Mouse (Mus musculus) adrenal gland, postnatal 4 days (tissue): ENCODE measurements at regions not wholly inside any gene's neighbourhood (a gene's known extent, or its start where the extent isn't known, plus 50 kb on each side); places are given as distances from the start of the nearest gene placed in this dataset.

Source experiments
- DNase-seq, 2 experiments: peaks; one replicate each; pipeline ENCODE4 v3.0.0; 2021 to 2022; ENCODE audit warnings: low spot score in 2 of 2, mixed read lengths in 2 of 2

DNA sequence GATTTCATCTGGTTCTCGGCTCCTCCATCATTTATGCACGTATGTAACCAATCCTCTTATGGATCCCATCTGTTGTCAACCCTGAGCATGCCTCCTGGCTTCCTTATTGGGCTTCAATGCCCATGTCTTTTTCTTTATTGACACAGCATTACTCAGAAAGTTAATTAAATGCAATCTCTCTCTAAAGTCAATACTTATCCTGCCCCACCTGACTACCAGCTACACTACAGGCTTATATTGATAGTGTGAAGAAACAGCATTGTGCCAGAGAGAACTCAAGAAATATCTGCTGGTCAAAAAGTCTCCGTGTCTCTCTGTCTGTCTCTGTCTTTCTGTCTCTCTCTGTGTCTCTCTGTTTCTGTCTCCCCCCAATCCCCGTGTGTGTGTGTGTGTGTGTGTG is 194.7 kb upstream of the Rfx3 start:
- DNase-seq = no peak

DNA sequence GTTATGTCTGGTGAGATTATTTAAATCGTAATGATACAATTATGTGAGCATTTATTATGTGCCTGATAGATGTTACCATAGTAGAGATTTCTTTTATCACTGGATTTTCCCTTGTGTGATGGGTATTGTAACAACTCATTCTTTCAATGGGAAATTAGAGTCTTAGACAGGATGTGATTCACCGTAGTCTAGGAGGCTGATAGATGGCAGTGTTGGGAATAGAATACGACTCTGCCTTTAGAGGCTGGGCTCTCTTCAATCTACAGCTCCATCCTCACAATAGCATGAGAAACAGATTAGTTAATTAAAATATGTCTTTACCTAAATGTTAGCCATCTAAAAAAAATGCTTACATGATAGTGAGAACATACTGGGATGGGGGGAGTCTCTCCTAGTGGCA is 192.8 kb upstream of the Rfx3 start:
- DNase-seq = no peak

DNA sequence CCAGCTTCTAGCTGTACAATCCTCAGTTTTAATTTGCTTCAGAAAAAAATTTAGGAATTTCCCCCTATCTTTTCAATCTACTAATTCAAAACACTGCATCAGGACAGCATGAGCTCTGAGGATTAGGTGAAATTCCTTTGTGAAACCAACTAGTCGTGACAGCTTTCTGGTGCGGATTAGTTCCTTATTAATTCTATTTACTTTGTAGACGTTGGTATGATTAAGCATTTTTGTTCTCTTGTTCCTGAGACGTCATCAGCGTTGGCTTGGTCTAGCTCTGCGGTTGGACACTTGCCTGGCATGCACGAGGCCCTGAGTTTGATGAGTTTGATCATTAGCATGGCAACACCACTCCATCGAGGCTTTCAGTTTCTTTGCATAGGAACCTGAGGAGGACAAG is 188.4 kb upstream of the Rfx3 start:
- no peak for DNase-seq

GRCm38 (mm10) chr19:28196881-28197280 is 185.9 kb upstream of the Rfx3 start:
- no peak for DNase-seq

DNA sequence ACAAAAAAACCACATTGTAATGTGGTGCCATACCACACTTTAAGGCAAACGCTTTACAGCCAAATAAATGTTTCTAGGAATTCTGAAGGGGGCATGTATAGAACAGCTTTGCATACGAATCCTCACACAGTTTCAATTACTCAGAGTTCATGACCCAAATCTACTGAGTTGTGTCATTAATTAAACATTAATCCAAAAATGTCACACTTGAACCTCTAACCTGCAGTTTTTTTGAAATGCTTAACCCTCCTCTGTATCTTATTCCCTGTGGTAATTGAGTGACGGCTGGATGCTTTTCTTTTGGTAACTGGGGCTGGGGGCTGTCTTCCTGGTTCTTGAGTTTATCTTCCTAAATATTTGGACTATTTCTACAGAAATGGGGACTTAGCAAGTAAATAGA is 181.3 kb upstream of the Rfx3 start:
- DNase-seq = no peak

- DNase-seq = no peak
Measured at GRCm38 (mm10) chr19:28191428-28192116, 180.6 kb upstream of the Rfx3 start.

GRCm38 (mm10) chr19:28190250-28190649 is 179.3 kb upstream of the Rfx3 start:
- DNase-seq = no peak

DNA sequence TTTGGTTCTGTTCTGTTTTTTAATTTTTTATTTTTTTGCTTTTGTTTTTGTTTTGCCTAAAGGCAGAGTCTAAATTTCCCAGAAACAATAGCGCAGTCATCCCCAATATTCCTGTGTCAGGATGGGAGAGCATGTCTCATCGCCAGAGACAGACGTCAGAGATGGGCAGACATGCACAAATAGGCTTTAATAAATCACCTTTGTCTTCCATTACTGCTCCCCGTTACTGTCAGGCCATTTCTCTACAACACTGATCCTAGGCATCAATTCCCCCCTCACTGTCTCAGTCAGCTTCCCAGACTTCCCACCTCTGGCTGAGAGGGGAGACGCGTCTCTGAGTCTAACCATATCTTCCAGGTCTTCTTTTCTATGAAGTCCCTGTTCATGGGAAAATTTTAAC is 177.4 kb upstream of the Rfx3 start:
- no peak for DNase-seq

DNA sequence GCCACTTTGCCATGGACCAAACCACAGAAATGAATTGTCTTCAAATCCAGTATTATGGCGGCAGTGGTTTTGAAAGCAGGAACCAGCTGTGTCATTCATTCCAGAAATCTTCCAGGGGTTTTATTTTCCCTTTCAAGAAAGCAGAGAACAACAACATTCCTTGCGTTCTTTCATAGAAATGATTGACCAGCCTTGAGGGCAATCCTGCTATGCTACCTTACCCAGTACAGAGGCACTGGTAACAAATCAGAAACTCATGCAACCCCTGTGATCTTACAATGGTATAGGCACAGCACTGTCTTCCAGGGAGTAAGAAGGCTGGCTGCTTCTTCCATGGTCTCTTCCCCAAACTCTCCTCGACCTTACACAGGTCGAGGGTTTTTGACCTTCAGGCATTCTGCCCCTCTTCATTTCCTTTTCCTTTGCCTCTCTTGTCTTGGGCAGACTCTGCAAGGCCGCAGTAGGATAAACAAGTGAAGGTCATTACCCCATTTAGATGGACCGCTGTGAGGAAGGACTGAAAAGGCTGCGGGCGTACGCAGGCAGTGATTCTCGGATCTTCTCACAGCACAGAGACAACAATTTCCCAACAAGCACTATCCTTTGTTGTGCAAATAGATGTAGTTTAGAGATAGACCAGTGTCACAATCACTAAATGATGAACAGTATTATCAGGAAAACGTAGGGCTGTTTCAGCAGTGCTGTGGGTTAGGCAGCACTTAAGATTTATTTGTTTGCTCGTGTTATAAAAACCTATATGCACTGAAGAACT is 171.6 kb upstream of the Rfx3 start:
- DNase-seq = no peak

DNA sequence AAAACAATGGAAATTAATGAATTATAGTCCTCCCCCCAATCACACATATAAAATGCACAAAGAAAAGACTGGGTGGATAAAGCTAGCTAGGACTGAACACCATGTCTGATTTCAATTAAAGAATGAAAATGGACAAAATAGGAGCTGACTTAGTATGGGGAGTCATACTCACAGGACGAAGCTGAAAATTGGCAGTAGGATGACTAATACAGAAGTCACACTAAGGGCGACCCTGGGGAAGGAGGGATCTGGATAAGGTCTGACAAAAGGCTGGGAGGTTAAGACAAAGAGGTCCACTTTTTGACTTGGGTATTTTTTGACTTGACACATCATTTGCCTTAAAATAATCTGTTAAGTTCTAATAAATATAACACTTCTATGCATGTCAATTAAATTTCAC is 170.2 kb upstream of the Rfx3 start:
- DNase-seq = no peak

DNA sequence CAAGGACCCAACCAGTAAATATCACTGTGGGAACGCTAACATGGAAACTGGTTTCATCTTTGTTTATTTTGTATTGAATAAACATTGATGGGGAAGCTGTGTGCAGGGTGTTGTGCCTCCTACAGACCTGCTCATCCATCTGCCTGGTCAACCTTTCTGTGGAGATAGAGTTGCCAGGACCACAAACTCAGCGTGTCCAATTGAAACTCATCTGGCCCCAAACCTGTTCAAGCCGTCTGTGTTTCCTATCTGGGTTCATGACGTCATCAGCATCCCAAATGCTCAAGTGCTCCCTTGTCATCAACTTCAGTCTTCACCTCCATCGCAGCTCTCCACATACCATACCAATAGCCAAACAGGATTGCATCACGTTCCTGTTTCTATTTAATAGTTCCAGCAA is 167.1 kb upstream of the Rfx3 start:
- no peak for DNase-seq

DNA sequence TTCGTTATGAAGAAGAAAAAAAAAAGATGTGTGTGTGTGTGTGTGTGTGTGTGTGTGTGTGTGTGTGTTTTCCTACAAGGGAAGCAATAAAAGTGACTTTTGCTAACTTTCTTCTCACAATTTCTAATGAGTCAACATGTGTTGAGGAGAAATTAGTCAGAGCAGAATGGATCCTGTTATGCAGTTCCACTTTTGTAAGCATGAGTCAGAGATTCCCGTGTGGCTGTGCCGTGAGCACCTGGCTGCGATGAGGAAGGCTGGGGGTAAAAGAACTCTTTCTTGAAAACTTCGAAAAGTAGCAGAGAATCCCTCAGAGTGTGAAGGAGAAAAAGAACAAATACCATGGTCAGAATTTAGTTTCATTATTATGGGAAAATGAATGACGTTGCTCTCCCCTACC is 165.9 kb upstream of the Rfx3 start:
- DNase-seq = no peak

GRCm38 (mm10) chr19:28171836-28172534 is 161.0 kb upstream of the Rfx3 start:
- DNase-seq = no peak

DNA sequence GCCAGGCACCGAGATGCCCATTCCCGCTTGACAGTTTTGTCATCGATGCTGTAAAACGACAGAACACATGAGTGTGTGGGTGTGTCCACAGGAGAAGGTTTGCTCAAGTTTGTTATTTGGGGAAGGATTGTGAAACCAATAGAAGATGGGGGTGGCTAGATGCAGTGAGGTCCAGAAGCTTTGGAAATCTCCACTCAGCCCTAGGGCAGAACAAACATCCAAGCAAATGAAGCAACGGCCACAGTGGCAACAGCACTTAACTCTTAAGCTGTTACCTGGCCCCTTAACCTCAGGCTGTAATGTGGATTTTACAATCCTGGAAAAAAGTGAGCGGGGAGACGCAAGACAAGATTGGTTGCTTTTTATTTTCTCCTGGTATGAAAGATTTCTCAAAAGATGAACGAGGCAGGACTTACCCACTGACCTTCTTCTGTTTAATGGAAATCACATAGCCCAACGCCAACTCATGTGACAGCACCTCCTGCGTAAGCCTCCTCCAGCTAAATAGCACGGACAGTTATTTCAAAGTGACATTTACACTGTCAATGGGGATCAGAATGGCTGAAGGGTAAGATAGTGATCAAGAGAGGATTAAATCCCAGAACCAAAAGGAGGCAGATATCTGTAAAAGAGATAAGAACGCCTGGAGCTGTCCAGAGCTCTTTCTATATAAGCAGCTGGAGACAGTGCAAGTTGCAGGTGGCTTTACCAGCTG is 156.6 kb upstream of the Rfx3 start:
- DNase-seq = no peak

DNA sequence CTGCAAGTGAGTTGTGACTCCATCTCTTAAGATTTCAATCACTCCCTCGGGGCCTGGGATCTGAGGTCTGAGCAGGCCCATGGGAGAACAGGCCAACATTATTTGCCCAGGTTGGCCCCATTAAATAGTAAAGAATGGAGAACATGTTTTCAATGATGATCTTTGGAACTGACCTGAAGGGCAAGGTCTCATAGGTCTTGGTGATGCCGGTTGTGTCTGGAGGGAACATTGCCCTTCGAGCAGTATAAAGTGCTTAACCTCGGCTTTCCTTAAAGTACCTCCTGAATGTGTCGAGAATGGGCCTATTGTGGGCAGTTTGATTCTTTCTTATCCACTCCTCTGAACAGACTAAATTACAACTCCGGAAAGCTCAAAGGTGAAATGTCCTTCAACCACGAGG is 155.7 kb upstream of the Rfx3 start:
- DNase-seq = no peak

- DNase-seq = peak; percentile 17
Measured at GRCm38 (mm10) chr19:28165901-28166361, 155.0 kb upstream of the Rfx3 start.

- no peak for DNase-seq
Measured at GRCm38 (mm10) chr19:28163195-28163594, 152.2 kb upstream of the Rfx3 start.

DNA sequence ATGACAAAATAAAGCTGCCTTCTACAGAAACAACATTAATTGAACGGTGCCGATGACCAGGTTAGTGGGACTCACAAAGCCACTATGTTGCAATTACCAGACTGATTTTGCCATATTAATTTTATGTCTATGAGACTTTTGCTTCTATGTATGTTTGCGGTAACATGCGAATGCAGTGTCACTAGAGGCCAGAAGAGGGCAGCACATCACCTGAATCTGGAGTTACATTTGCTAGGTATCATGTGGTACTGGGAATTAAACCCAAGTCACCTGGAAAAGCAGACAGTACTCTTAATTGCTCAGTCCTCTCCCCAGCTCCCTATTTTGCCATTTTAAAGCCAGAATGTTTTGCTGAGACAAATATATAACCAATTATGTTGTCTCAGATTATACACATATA is 149.6 kb upstream of the Rfx3 start:
- no peak for DNase-seq

- no peak for DNase-seq
Measured at GRCm38 (mm10) chr19:28157196-28157595, 146.2 kb upstream of the Rfx3 start.

DNA sequence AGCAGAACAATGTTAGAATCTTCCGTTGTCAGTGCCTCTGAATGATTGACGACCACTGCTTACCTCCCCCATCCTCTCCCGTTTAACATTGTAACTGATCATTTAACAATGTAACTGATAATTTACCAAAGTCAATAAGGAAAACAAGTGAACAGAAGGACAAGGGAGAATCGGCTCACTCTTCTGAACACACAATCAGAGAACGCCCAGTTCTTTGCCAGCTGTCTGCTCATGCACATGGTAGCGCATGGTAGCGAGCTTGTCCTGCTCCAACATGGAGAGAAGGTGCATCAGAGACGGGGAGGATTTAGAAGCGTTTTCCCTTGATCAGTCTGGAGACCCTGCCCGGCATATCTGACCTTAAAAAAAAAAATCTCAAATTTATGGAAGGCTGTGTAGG is 126.6 kb upstream of the Rfx3 start:
- no peak for DNase-seq

GRCm38 (mm10) chr19:28134806-28135205 is 123.8 kb upstream of the Rfx3 start:
- no peak for DNase-seq
